Mouse (Mus musculus): ENCODE measurements around the gene BC049715.

GRCm38 (mm10) chr6:136868921-136869320, 41.5 kb downstream of the BC049715 start:
- TF ChIP-seq CTCF (IDR thresholded peaks at IDR 0.05; ENCODE audit: low read depth) (no peak), EP300 (optimal IDR thresholded peaks at IDR 0.05) (no peak)

Data from stomach, postnatal 0 days (tissue).